Mouse (Mus musculus) embryo, embryonic 10.5 days (tissue): ENCODE measurements at regions not wholly inside any gene's neighbourhood (a gene's known extent, or its start where the extent isn't known, plus 50 kb on each side); places are given as distances from the start of the nearest gene placed in this dataset.
A peak's percentile ranks its signal among the peaks of the same experiment; 100 is the strongest.

Experiments
- DNase-seq: peaks from one replicate; pipeline ENCODE4 v3.0.0-alpha.2; 2015; ENCODE audit warnings: low spot score

DNA sequence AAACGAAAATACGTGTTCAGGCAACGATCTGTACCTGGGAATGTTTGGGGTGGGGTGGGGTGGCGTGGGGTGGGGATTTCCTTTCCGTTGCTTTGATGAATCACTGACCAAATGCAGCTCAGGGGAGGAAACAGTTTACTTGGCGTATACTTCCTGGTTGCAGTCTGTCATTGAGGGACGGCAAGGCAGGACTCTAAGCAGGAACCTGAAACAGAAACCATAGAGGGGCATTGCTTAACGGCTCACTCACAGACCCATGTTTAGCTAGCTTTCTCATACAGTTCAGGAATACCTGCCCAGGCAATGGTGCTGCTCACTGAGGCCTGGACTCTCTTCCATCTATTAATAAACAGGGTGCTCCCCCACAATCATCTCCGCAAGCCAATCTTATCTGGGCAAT lies 55.1 kb upstream of the Smox start:
- no peak for DNase-seq

DNA sequence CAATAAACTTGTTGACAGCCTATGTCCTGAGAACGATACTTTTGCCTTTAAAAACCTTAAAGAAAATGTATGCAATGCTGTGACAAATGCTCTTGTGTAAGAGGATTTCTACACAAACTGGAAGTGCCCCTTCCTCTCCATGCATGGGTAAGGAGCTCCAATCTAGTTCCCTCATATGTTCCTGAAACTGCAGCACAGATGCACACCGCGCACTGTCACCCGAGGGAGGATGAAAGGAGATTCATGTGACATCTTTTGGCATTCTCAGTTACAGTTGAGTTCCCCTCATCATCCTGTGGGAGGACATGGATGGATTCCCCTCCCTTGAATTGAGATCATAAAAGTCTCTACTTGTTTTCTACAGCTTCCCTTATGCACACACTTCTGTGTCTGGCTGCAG lies 60.8 kb upstream of the Smox start:
- DNase-seq: no peak

DNA sequence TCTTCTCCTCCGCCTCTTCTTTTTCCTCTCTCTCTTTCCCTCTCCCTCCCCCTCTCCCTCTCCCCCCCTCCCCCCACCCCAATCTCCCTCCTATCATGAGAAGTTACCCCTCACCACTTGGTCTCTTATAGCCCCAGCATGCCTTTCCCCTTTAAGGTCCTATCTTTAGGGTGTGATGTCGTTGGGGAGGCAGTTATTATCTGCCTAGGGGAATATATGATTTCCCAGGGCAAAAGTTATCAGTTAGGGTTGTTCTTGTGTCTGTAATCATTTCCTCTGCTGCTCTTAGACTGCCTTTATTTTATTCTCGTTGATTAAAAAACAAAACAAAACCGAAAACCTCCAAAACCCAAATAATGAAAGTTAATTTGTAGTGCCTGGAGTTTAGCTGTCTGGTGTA lies 63.2 kb upstream of the Smox start:
- DNase-seq: no peak

DNA sequence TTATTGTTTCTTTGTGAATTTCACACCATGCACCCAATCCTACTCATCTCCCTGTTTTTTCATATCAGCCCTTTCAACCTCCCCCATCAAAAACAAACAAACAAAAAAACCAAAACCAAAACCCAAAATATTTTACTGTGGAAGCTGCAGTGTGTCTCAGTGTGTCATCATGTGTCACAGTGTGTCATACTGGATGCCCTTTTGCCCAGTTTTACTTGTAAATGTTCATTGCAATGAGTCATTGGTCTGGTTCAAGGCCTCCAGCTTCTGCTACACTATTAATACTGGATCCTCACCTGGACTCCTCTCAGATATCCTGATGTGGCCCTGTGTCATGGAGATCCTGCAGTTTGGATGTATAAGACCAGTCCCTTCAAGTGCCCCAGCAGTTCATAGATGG lies 64.4 kb upstream of the Smox start:
- DNase-seq: no peak

DNA sequence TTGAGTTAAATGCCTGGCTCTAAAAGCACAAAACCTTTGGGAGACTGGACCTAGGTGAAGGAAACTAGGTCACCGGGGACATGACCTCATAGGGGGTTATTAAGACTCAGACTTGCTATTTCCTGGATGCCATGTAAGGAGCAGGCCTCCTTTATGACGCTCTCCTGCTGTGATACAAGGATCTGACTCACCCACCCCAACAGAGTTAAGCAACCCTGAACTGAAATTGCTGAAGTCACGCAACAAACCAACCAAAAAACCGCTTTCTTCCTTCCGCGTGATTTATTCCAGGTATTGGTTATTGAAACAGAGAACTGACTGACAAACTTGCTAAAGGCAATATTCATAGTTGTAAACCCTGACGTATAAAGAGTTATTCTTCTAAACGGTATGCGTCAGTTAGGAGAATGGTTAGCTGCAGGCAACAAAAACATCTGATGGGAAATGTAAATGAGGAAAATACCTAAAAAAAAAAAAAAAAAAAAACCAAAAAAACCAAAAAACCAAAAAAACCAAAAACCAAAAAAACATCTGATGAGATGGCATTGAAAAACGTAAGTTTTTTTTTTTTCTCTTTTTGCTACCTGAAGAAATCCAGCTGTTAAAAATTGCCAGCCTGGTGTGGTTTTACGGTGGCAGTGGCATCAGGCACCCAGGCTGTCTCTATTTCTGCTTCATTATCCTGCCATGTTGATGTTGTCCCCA lies 67.5 kb upstream of the Smox start:
- DNase-seq: no peak

DNA sequence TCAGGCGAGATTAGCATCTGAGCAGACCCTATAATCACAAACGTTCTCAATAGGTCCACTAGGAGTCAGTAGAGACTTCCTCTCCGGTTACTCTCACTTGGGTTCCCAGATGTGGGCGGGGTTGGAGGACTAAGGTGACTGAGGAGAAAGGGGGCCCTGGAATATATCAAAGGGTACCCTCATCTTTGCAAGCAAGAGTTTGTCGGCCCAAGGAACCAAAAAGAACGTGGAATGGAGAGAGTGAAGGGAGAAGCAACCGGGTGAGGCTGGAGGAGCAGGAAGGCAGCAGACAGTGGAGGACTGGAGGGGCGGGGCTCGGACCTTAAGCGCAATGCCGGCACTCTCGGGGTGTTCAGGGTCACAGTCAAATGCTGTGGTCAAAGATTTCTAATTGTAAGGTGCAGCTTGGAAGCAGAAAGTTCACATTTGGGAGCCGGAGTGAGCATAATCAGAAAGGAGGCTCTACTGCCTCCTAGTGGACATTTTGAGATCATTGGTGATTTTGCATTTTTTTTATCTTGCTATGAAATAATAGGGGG lies 68.3 kb upstream of the Smox start:
- peak; percentile 91 for DNase-seq

DNA sequence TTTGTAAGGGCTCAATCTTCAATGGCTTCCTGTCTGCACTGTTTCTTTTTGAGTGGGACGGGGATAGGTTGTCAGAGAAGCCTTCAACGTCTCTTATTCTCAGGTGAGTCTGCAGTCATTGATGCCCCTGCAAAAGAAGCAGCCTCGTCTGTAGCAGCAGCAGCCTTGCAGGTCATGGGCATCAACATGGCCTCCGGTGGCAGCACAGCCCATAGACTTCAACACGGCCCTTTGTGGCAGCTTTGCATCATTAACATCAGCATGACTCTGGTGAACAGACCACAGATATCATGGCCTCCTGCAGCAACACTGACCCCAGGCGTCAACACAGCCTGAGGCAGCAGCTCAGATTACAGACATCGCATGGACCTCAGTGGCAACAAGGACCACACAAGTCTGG lies 65.4 kb upstream of the Rnf24 start:
- DNase-seq: no peak

DNA sequence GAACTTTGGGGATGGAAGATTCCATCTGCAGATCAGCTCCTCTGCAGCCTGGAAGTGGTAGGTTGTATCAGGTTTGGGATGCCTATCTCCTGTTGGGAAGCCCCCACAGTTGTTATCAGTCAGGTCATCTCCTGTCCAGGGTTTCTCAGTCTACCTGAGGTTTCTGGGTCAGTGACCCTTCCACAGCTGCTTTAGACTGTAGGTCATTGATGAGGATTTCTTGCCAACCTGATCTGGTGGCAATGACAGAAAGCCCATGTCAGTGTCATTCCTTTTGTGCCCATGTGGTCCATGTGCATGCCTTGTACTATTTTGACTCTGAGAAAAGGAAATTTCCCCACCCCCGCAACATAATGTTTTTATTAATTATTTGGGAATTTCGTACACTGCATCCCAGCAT lies 64.8 kb upstream of the Rnf24 start:
- DNase-seq: no peak

DNA sequence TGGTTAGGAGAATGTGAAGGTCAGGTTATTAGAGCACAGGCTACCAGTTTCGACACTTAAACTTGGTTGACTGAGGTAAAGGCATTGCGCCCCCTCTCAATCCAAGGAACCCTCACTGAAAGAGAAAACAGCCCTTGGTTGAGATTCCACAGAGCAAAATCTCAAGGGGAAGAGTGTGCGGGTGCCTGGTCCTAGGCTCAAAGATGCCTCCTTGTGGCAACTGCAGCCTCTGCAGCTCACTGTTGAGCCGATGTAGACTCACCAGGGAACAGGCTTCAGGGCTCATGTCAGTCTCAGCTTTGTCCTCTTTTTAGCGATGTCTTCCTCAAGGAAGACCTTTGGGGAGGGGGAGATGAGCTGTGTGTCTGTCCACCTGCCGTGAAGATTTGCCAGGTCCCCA lies 63.8 kb upstream of the Rnf24 start:
- DNase-seq: peak; percentile 67

DNA sequence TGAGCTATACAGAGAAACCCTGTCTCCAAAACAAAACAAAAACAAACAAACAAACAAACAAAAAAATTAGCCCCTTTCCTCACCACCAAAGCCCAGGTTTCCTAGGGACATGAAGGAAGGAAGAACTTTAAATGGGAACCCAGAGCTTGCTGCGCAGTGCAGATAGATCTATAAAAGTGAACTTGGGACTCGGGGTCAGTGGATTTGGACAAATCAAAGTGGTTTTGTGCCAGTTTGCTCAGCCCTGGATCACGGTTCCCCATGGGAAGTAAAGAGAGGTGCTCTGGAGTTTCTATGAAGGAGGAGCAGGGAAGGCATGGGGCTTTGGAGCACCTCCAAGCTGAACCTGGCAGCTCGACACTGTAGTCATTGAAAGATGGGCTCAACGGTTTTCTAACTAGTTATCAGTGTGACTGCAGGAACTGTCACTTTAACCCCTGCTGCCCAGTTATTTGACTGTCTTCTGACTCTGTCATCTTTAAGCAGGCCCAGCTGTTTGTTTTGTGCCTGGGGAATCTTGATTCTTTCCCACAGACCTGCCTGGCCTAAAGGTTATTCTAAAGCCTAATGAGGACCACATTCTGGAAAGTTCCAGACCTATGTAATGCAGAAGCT lies 58.3 kb upstream of the Rnf24 start:
- no peak for DNase-seq

DNA sequence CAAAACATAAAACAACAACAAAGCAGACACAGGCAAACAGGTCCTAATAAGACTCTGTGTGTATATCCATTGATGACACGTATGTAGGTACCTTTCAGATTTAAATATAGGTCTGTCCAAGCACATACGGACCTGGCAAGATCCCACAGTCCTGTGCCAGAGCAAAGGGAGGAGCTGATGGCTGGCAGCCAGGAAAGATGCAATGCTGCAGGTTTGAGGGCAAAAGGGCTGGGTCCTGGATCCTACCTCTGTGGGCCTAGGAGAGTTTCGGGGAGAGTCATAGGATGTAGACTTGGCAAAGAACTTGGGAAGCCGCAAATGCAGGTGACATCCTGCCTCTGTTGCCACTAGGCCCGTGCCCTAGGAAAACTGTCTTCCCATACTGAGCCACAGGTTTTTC lies 54.6 kb upstream of the Rnf24 start:
- DNase-seq: no peak

DNA sequence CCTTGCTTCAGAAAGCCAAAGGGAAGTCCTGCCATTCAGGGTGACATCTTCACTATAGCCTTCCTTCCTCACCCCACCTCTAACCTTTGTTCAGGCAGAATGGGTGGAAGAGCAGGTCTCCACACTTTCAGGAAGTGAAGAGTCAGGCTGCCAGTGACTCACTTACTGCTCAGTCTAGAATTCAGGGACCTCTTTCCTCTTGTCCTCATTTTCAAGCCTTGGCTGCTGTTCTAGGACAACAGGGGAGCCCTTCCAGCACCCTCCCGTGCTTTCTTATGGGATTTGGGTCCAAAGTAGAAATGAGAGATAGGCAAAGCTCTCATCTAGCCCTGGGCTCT lies 51.5 kb upstream of the Rnf24 start:
- DNase-seq: no peak

DNA sequence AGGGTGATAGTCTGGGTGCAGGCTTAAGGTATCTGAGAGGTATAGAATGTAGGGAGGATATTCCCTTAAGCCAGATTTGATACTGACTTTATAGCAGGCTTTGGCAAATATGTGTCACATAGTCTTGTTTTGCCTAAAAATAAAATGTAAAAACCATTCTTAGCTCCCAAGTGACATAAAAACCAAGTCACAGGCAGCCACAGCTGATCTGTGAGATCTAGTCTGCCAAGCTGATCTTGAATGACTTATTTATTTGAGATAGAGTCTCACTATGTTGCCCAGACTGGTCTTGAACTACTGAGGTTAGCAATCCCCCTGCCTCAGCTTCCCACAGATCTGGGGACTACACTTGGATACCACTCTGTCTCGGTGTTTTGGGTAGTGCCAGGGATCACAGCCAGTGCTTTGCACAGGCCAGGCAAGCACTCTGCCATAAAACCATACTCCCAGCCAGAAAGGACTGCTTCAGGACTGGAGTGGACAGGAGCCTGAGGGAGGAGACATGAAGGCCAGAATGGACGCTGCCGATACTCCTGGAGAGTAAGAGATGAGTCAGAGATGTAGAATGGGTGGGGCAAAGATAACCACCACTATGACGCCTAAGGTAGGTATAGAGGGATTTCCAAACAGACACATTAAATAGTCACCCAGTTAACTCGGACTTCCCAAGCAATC lies 51.0 kb upstream of the Rnf24 start:
- DNase-seq: no peak
